Mouse (Mus musculus): Measurements from ENCODE around the gene Eefsec. TPM values are rescaled to one million over a fixed set of nuclear protein-coding genes. Genes with fewer than 3 reads are reported as not detected.

Eefsec gene
- total and polyA plus RNA-seq, 3 experiments: 27.5 to 378 (median 40.7) TPM

- Histone ChIP-seq H3K9ac (ENCODE audit: control insufficient read depth, low read depth, low read length, poor library complexity, severe bottlenecking) (no peak overlapping the region), H3K9me3 (replicated peaks; ENCODE audit: insufficient read depth, low read length) (no peaks in the 10 kb centered on the region), H3K27me3 (ENCODE audit: control insufficient read depth in 1 of 2, insufficient read depth in 2 of 2, low read length in 2 of 2) (no peaks in the 10 kb centered on the region), H3K27ac (ENCODE audit: control insufficient read depth, low read depth, low read length) (no peak overlapping the region), H3K4me1 (ENCODE audit: control insufficient read depth in 1 of 2, insufficient read depth in 2 of 2, low read length in 2 of 2) (no peaks in the 10 kb centered on the region), H3K36me3 (ENCODE audit: control insufficient read depth in 1 of 2, insufficient read depth in 2 of 2, low read length in 2 of 2) (peaks cover 0 to 6% of the 10 kb centered on the region in 2 experiments; a peak in 2 of 4 replicates), H3K79me2 (ENCODE audit: control insufficient read depth, insufficient read depth, low read length, poor library complexity) (no peaks in the 10 kb centered on the region), H3K4me3 (ENCODE audit: control insufficient read depth in 1 of 2, insufficient read depth in 1 of 2, low read depth in 2 of 2, low read length in 2 of 2) (no peak overlapping the region)
- no peak for DNase-seq (ENCODE audit: low read depth, low spot score)
- TF ChIP-seq MAZ (IDR thresholded peaks at IDR 0.05; ENCODE audit: low read depth, low read length) (no peak), MYC (IDR thresholded peaks at IDR 0.05; ENCODE audit: low read depth, low read length) (no peak), POLR2AphosphoS2 (IDR thresholded peaks at IDR 0.05; ENCODE audit: low read length) (no peak), NELFE (IDR thresholded peaks at IDR 0.05; ENCODE audit: low read depth, low read length) (no peak), CTCF (IDR thresholded peaks at IDR 0.05 in 2 of 3, conservative IDR thresholded peaks at IDR 0.05 in 1 of 3; ENCODE audit: control insufficient read depth in 1 of 3, insufficient read depth in 1 of 3, low read depth in 2 of 3, low read length in 3 of 3, poor library complexity in 1 of 3, severe bottlenecking in 1 of 3) (no peak), TAL1 (IDR thresholded peaks at IDR 0.05; ENCODE audit: low read length) (no peak)
These were observed 105.6 kb downstream of the Eefsec start for GRCm38 (mm10) chr6:88340761-88341160.

GRCm38 (mm10) chr6:88329336-88329735 lies 117.0 kb downstream of the Eefsec start:
- Histone ChIP-seq H3K27ac (ENCODE audit: control insufficient read depth, low read depth, low read length) (no peak overlapping the region), H3K4me1 (ENCODE audit: control insufficient read depth in 1 of 2, insufficient read depth in 2 of 2, low read length in 2 of 2) (no peaks in the 10 kb centered on the region), H3K4me3 (ENCODE audit: control insufficient read depth in 1 of 2, insufficient read depth in 1 of 2, low read depth in 2 of 2, low read length in 2 of 2) (no peak overlapping the region), H3K36me3 (ENCODE audit: control insufficient read depth in 1 of 2, insufficient read depth in 2 of 2, low read length in 2 of 2) (no peaks in the 10 kb centered on the region), H3K79me2 (ENCODE audit: control insufficient read depth, insufficient read depth, low read length, poor library complexity) (no peaks in the 10 kb centered on the region), H3K27me3 (ENCODE audit: control insufficient read depth in 1 of 2, insufficient read depth in 2 of 2, low read length in 2 of 2) (no peaks in the 10 kb centered on the region), H3K9me3 (replicated peaks; ENCODE audit: insufficient read depth, low read length) (no peaks in the 10 kb centered on the region), H3K9ac (ENCODE audit: control insufficient read depth, low read depth, low read length, poor library complexity, severe bottlenecking) (no peak overlapping the region)
- TF ChIP-seq USF1 (IDR thresholded peaks at IDR 0.05; ENCODE audit: low read depth, low read length): no peak
- no peak for TF ChIP-seq MAZ (IDR thresholded peaks at IDR 0.05; ENCODE audit: low read depth, low read length)
- TF ChIP-seq UBTF (IDR thresholded peaks at IDR 0.05; ENCODE audit: borderline replicate concordance, insufficient read depth, low read depth, low read length): no peak
- TF ChIP-seq RAD21 (IDR thresholded peaks at IDR 0.05; ENCODE audit: low read depth, low read length): no peak
- no peak for TF ChIP-seq USF2 (IDR thresholded peaks at IDR 0.05; ENCODE audit: borderline replicate concordance in 1 of 2, insufficient read depth in 1 of 2, low read depth in 1 of 2, low read length in 2 of 2)
- TF ChIP-seq KAT2A (conservative IDR thresholded peaks at IDR 0.05; ENCODE audit: low read depth, low read length): no peak
- TF ChIP-seq POLR2A (IDR thresholded peaks at IDR 0.05; ENCODE audit: control insufficient read depth in 1 of 2, insufficient read depth in 1 of 2, low read depth in 1 of 2, low read length in 2 of 2, poor library complexity in 1 of 2): no peak
- TF ChIP-seq GABPA (IDR thresholded peaks at IDR 0.05; ENCODE audit: low read depth, low read length): no peak
- no peak for TF ChIP-seq MEF2A (IDR thresholded peaks at IDR 0.05; ENCODE audit: extremely low read depth, insufficient replicate concordance, low read depth, low read length, poor library complexity, severe bottlenecking)
- no peak for TF ChIP-seq ZMIZ1 (IDR thresholded peaks at IDR 0.05; ENCODE audit: low read depth, low read length)
- TF ChIP-seq POLR2AphosphoS5 (IDR thresholded peaks at IDR 0.05; ENCODE audit: borderline replicate concordance, low read depth, low read length): no peak
- no peak for TF ChIP-seq ETS1 (IDR thresholded peaks at IDR 0.05; ENCODE audit: low read depth, low read length)
- TF ChIP-seq SMC3 (IDR thresholded peaks at IDR 0.05; ENCODE audit: low read depth, low read length): no peak
- no peak for TF ChIP-seq JUND (IDR thresholded peaks at IDR 0.05; ENCODE audit: low read depth, low read length)
- TF ChIP-seq ELF1 (IDR thresholded peaks at IDR 0.05; ENCODE audit: low read depth, low read length): no peak
- TF ChIP-seq ZKSCAN1 (IDR thresholded peaks at IDR 0.05; ENCODE audit: low read depth, low read length): no peak
- no peak for TF ChIP-seq EP300 (IDR thresholded peaks at IDR 0.05; ENCODE audit: low read depth in 1 of 2, low read length in 2 of 2)
- TF ChIP-seq TAL1 (IDR thresholded peaks at IDR 0.05; ENCODE audit: low read length): no peak
- no peak for DNase-seq (ENCODE audit: low read depth, low spot score)
